Mouse (Mus musculus) lung, postnatal 0 days (tissue): ENCODE results near the gene Slx4ip. TPM values are rescaled to one million over a fixed set of nuclear protein-coding genes. Genes with fewer than 3 reads are reported as not detected.
"Not testable (repeated sequence)": the region's sequence is repeated elsewhere in the genome, so short reads cannot be mapped to it uniquely, and the experiment has no call there.

ENCODE experiments used
- ATAC-seq: fragments of 200-750 bp; cut with Nextera tagmentation; 2 replicates; pipeline ENCODE4 v1.8.0; 2017; ENCODE audit warnings: moderate library complexity
- DNase-seq: peaks from one replicate; pipeline ENCODE4 v3.0.0-alpha.2; 2016; ENCODE audit warnings: low spot score
- H3K27ac ChIP-seq: fragments of 300-500 bp; sonication (generic); 2 replicates; pipeline ENCODE4 v1.5.1; 2014; ENCODE audit warnings: antibody characterized with exemption, mild to moderate bottlenecking, low read length, mixed read lengths
- H3K27me3 ChIP-seq: fragments of 300-500 bp; sonication (generic); replicated peaks from 2 replicates; pipeline ENCODE4 v1.6.1; 2014; ENCODE audit warnings: low read length, mixed read lengths; ENCODE audit not compliant: insufficient read depth
- H3K36me3 ChIP-seq: fragments of 300-500 bp; sonication (generic); 2 replicates; pipeline ENCODE4 v1.6.1; 2014; ENCODE audit warnings: low read length, mixed read lengths; ENCODE audit not compliant: insufficient read depth
- H3K4me1 ChIP-seq: fragments of 300-500 bp; sonication (generic); 2 replicates; pipeline ENCODE4 v1.6.1; 2014; ENCODE audit warnings: antibody characterized with exemption, low read depth, low read length, mixed read lengths; ENCODE audit not compliant: insufficient read depth
- H3K4me2 ChIP-seq: fragments of 300-500 bp; sonication (generic); replicated peaks from 2 replicates; pipeline ENCODE4 v1.6.1; 2014; ENCODE audit warnings: low read depth, mild to moderate bottlenecking, low read length, moderate library complexity, mixed read lengths
- H3K4me3 ChIP-seq: fragments of 300-500 bp; sonication (generic); 2 replicates; pipeline ENCODE4 v1.5.1; 2014; ENCODE audit warnings: low read depth, low read length
- H3K9ac ChIP-seq: fragments of 300-500 bp; sonication (generic); replicated peaks from 2 replicates; pipeline ENCODE4 v1.6.1; 2014; ENCODE audit warnings: low read depth, mild to moderate bottlenecking
- H3K9me3 ChIP-seq: fragments of 300-500 bp; sonication (generic); 2 replicates; pipeline ENCODE4 v1.6.1; 2016; ENCODE audit warnings: low read length, mixed read lengths
- CTCF ChIP-seq: IDR thresholded peaks from 2 replicates; pipeline ENCODE4 v1.5.1; 2016; ENCODE audit warnings: antibody characterized with exemption, mild to moderate bottlenecking
- EP300 ChIP-seq: IDR thresholded peaks from 2 replicates; pipeline ENCODE4 v1.6.1; 2016; ENCODE audit warnings: antibody characterized with exemption, mild to moderate bottlenecking, control low read depth
- WGBS: fragments of 180-500 bp; shearing (Covaris S2); extraction: QIAGEN DNeasy Blood & Tissue Kit; methylation state at CpG from one replicate; pipeline ENCODE4 v1.1.7; 2014; 5-methylcytosine and 5-hydroxymethylcytosine counted together
- polyA plus RNA-seq: library from polyadenylated mRNA; unstranded; fragments of >200 nt; fragmentation: Nextera tagmentation; extraction: Ambion mirVana; gene quantifications from 2 replicates; pipeline ENCODE4 v1.2.1, GENCODE M21; 2015

The Slx4ip gene
- 3.1 and 3.2 TPM in 2 replicates for polyA plus RNA-seq

GRCm38 (mm10) chr2:136891068-136891950, at the start of gene Slx4ip, which contains the start of the genes AL731706.1 and Mkks:
Gene Slx4ip (plus strand): TSS chr2:136891218.
Gene AL731706.1 (minus strand): TSS chr2:136891389.
Gene Mkks (minus strand): TSS chr2:136891389.
- H3K9ac ChIP-seq = peak within 1 kb of the TSS; percentile 66
- peak within 1 kb of the TSS; percentile 94 for H3K27ac ChIP-seq
- H3K9me3 ChIP-seq = no peaks in the 10 kb centered on the region
- peak; percentile 99 for DNase-seq
- H3K4me2 ChIP-seq = peak within 1 kb of the TSS; percentile 54
- H3K27me3 ChIP-seq = no peaks in the 10 kb centered on the region
- H3K36me3 ChIP-seq = no peaks in the 10 kb centered on the region
- peak within 1 kb of the TSS; percentile 80 for H3K4me3 ChIP-seq
- ATAC-seq = peak; percentile 98
- peaks cover 4% of the 10 kb centered on the region; the same call in 1 of the 2 replicates for H3K4me1 ChIP-seq
- TF ChIP-seq CTCF (peak; percentile 41), EP300 (no peak)
- WGBS = under 1% methylated on average over 49 of the region's 49 CpGs

- no peak for ATAC-seq
- no peak for DNase-seq
- no peaks in the 10 kb centered on the region for H3K9me3 ChIP-seq
Observed at GRCm38 (mm10) chr2:136850366-136850765, 40.7 kb upstream of the Slx4ip start.

GRCm38 (mm10) chr2:136854543-136855388, 36.3 kb upstream of the Slx4ip start:
- Histone ChIP-seq H3K9me3 (no peaks in the 10 kb centered on the region), H3K4me1 (no peaks in the 10 kb centered on the region), H3K36me3 (no peaks in the 10 kb centered on the region), H3K4me2 (no peak overlapping the region), H3K4me3 (no peak overlapping the region), H3K9ac (no peak overlapping the region), H3K27ac (no peak overlapping the region), H3K27me3 (no peaks in the 10 kb centered on the region)
- DNase-seq (no peak), ATAC-seq (no peak)
- 50% methylated on average over 5 of the region's 5 CpGs for WGBS
- TF ChIP-seq CTCF (no peak), EP300 (no peak)

More at GRCm38 (mm10) chr2:136850366-136850765, 40.7 kb upstream of the Slx4ip start:
- WGBS = 49% methylated on average over 3 of the region's 3 CpGs
- no peak overlapping the region for H3K9ac ChIP-seq
- H3K4me1 ChIP-seq = no peaks in the 10 kb centered on the region
- no peak overlapping the region for H3K4me2 ChIP-seq
- TF ChIP-seq CTCF (no peak), EP300 (no peak)
- H3K27me3 ChIP-seq = no peaks in the 10 kb centered on the region
- no peak overlapping the region for H3K27ac ChIP-seq
- no peak overlapping the region for H3K4me3 ChIP-seq
- H3K36me3 ChIP-seq = no peaks in the 10 kb centered on the region

GRCm38 (mm10) chr2:136885579-136885978, 5.4 kb upstream of the Slx4ip start, which contains the start of gene AL731706.2:
Gene AL731706.2 (minus strand): TSS chr2:136885679.
- Histone ChIP-seq H3K27me3 (no peaks in the 10 kb centered on the region), H3K9me3 (no peaks in the 10 kb centered on the region), H3K4me3 (no peak within 1 kb of the TSS), H3K4me2 (no peak within 1 kb of the TSS), H3K36me3 (peaks cover 10% of the 10 kb centered on the region), H3K27ac (no peak within 1 kb of the TSS), H3K4me1 (peaks cover 4% of the 10 kb centered on the region; the same call in 1 of the 2 replicates), H3K9ac (no peak within 1 kb of the TSS)
- 93% methylated on average over 2 of the region's 2 CpGs for WGBS
- DNase-seq (no peak), ATAC-seq (no peak)
- no peak for TF ChIP-seq EP300
- no peak for TF ChIP-seq CTCF

GRCm38 (mm10) chr2:136886846-136887245, 4.2 kb upstream of the Slx4ip start:
- DNase-seq (peak; percentile 18), ATAC-seq (no peak)
- TF ChIP-seq EP300 = no peak
- peak; percentile 61 for TF ChIP-seq CTCF
- H3K4me2 ChIP-seq = no peak overlapping the region
- 52% methylated on average over 4 of the region's 4 CpGs for WGBS
- H3K4me1 ChIP-seq = peaks cover 4% of the 10 kb centered on the region; the same call in 1 of the 2 replicates
- no peak overlapping the region for H3K4me3 ChIP-seq
- H3K27me3 ChIP-seq = no peaks in the 10 kb centered on the region
- no peaks in the 10 kb centered on the region for H3K9me3 ChIP-seq
- no peak overlapping the region for H3K27ac ChIP-seq
- no peak overlapping the region for H3K9ac ChIP-seq
- peaks cover 5% of the 10 kb centered on the region; the same call in 1 of the 2 replicates for H3K36me3 ChIP-seq

- not testable (repeated sequence) for DNase-seq, H3K4me1 ChIP-seq, H3K9me3 ChIP-seq, H3K27me3 ChIP-seq, H3K36me3 ChIP-seq
- peak overlapping the region; percentile 54 for H3K4me2 ChIP-seq
- 5% methylated on average over 15 of the region's 15 CpGs for WGBS
- peak overlapping the region; percentile 94 for H3K27ac ChIP-seq
- H3K4me3 ChIP-seq = peak overlapping the region; percentile 80
- peak; percentile 57 for ATAC-seq
- peak overlapping the region; percentile 66 for H3K9ac ChIP-seq
Observed at GRCm38 (mm10) chr2:136890716-136891067, 326 bp upstream of the Slx4ip start.
